Mouse (Mus musculus) retina, postnatal 7 days (tissue): ENCODE measurements around the gene Cggbp1.
A peak's percentile ranks its signal among the peaks of the same experiment; 100 is the strongest.
"Not testable (repeated sequence)": the region's sequence is repeated elsewhere in the genome, so short reads cannot be mapped to it uniquely, and the experiment has no call there.

Experiments
- DNase-seq: peaks from one replicate; pipeline ENCODE4 v3.0.0-alpha.2; 2012; ENCODE audit warnings: low read depth, low spot score

Cggbp1 gene

GRCm38 (mm10) chr16:64851563-64852362, at the start of gene Cggbp1, which contains the start of gene Zfp654:
TSS of gene Cggbp1 (plus strand) at chr16:64851996.
TSS of gene Zfp654 (minus strand) at chr16:64851652.
- DNase-seq, result peak; percentile 99

GRCm38 (mm10) chr16:64803041-64803440, 48.8 kb upstream of the Cggbp1 start:
- DNase-seq, result no peak

GRCm38 (mm10) chr16:64817094-64817765, 34.6 kb upstream of the Cggbp1 start:
- no peak for DNase-seq

GRCm38 (mm10) chr16:64823890-64824289, 27.9 kb upstream of the Cggbp1 start:
- DNase-seq, result no peak

- no peak for DNase-seq
These were observed 27.3 kb upstream of the Cggbp1 start for GRCm38 (mm10) chr16:64824474-64824873.

- DNase-seq, result no peak
These were observed 21.5 kb upstream of the Cggbp1 start for GRCm38 (mm10) chr16:64830291-64830690.

GRCm38 (mm10) chr16:64835996-64836545, 15.7 kb upstream of the Cggbp1 start:
- DNase-seq, result no peak

- no peak for DNase-seq
These were observed 15.1 kb upstream of the Cggbp1 start for GRCm38 (mm10) chr16:64836709-64837108.

GRCm38 (mm10) chr16:64841481-64842373, 10.1 kb upstream of the Cggbp1 start:
- no peak for DNase-seq

- DNase-seq, result no peak
These were observed 9.4 kb upstream of the Cggbp1 start for GRCm38 (mm10) chr16:64842374-64842729.

GRCm38 (mm10) chr16:64845947-64846346, 5.8 kb upstream of the Cggbp1 start:
- no peak for DNase-seq

- peak; percentile 9 for DNase-seq
These were observed 1.3 kb upstream of the Cggbp1 start for GRCm38 (mm10) chr16:64850287-64851084.

GRCm38 (mm10) chr16:64851085-64851562, 672 bp upstream of the Cggbp1 start:
- no peak for DNase-seq

GRCm38 (mm10) chr16:64852441-64852871, 660 bp downstream of the Cggbp1 start:
- DNase-seq, result peak; percentile 17

GRCm38 (mm10) chr16:64852891-64853290, 1.1 kb downstream of the Cggbp1 start:
- no peak for DNase-seq

- DNase-seq, result no peak
These were observed 5.2 kb downstream of the Cggbp1 start for GRCm38 (mm10) chr16:64856946-64857345.

GRCm38 (mm10) chr16:64865841-64866240, 14.0 kb downstream of the Cggbp1 start:
- DNase-seq, result not testable (repeated sequence)

- DNase-seq, result no peak
These were observed 16.8 kb downstream of the Cggbp1 start for GRCm38 (mm10) chr16:64868613-64869012.

GRCm38 (mm10) chr16:64869621-64870020, 17.8 kb downstream of the Cggbp1 start:
- no peak for DNase-seq

GRCm38 (mm10) chr16:64872296-64872695, 20.5 kb downstream of the Cggbp1 start:
- DNase-seq, result no peak

- DNase-seq, result no peak
These were observed 21.0 kb downstream of the Cggbp1 start for GRCm38 (mm10) chr16:64872841-64873240.
